Mouse (Mus musculus): Measurements from ENCODE around the gene Baz1a. TPM values are rescaled to one million over a fixed set of nuclear protein-coding genes. Genes with fewer than 3 reads are reported as not detected.

Baz1a gene
- polyA plus RNA-seq, 1 experiment from 2014 or later = 33.9 TPM

DNA sequence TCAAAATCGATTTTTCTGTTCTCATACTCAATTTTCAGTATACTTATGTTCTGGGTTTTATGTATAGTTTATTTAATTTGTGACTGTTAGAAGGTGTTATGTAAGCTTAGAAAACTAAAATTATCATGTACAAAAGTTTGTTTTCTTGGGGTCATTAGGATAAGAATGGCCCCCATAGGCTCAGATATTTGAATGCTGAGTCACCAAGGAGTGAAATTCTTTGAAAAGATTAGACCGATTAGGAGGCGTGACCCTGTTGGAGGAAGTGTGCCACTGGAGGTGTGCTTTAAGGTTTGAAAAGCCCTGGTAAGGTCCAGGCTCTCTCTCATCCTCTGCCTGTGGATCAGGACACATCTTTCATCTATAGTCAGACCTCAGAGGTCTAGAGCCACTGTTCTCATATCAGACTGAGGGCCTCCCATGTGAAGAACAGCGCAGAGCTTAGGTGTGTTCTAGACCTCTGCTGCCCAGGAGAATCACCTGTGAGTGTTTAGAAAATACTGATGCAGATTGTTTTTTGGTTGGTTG, 25.8 kb downstream of the Baz1a start:
- Histone ChIP-seq H3K27ac (no peak overlapping the region), H3K9ac (replicated peaks) (no peak overlapping the region), H3K4me2 (no peak overlapping the region), H3K4me3 (replicated peaks) (no peak overlapping the region), H3K9me3 (no peaks in the 10 kb centered on the region), H3K27me3 (no peaks in the 10 kb centered on the region), H3K36me3 (no peaks in the 10 kb centered on the region), H3K4me1 (replicated peaks) (peaks cover 6% of the 10 kb centered on the region; the same call in 1 of the 2 replicates)
- 85% methylated on average over 4 of the region's 4 CpGs for WGBS
- no peak for ATAC-seq (ENCODE audit: insufficient number of reproducible peaks, insufficient read depth, low FRiP score, low TSS enrichment, low read depth)

DNA sequence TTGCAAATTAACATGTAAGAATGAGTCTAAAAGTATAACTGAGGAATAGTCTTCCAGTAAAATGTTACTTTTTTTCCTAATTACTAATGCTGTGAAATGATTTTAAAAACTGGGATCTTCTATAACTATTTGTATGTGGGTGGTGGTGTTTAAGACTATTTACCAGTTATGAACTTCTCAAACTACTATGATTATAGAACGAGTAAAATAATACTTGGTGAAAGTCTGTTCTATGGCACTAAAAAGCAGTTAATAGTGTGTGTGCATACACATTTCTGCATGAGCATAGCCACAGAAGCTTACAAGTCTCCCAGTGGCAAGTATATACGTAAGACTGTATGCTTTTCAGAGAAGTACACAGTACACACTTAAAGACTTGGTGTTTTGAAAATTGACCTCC, 27.0 kb downstream of the Baz1a start:
- no peak overlapping the region for H3K9ac ChIP-seq (replicated peaks)
- H3K27ac ChIP-seq = no peak overlapping the region
- peaks cover 6% of the 10 kb centered on the region; the same call in 1 of the 2 replicates for H3K4me1 ChIP-seq (replicated peaks)
- no peak for ATAC-seq (ENCODE audit: insufficient number of reproducible peaks, insufficient read depth, low FRiP score, low TSS enrichment, low read depth)
- H3K36me3 ChIP-seq = peaks cover 2% of the 10 kb centered on the region; the same call in 1 of the 2 replicates
- H3K4me2 ChIP-seq = no peak overlapping the region
- WGBS = 77% methylated on average over 2 of the region's 2 CpGs
- H3K4me3 ChIP-seq (replicated peaks) = no peak overlapping the region
- no peaks in the 10 kb centered on the region for H3K9me3 ChIP-seq
- H3K27me3 ChIP-seq = no peaks in the 10 kb centered on the region

DNA sequence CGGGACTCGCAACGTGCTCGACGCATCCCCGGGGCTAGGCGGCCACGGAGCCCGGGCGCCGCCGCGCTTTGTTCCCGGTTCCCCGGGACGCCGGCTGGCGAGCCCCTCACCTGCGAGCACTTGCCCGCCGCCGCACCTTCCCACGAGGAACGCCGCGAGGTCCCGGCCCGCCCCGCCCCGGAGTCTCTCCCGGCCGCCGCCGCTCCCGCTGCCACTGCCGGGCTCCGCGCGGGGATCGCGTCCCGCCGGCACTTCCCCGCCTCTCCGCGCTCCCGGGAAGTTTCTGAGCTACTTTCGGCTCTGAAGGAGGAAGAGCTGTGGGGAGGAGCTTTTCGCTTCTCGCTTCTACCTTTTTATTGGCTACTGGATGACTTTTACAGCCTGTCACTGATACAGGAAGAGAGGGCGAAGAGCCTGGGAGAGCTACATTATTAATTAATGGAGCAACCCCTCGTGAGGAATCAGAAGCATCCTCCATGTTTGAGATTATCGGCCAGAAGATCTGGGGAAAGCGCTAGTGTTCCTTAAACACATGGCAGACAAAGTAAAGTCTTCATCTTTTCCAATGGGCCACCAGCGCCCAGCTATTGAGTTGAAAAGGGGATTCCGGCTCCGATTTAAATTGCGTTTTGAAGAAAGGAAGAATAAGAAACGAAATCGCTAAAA, 28.0 kb downstream of the Baz1a start, which contains the start of gene Gm20403:
Gm20403 (minus strand) TSS at position 478 of the 666 bp plus-strand sequence.
- Histone ChIP-seq H3K27me3 (no peaks in the 10 kb centered on the region), H3K4me1 (replicated peaks) (peaks cover 6% of the 10 kb centered on the region; the same call in 1 of the 2 replicates), H3K27ac (peak within 1 kb of the TSS; percentile 92), H3K4me3 (replicated peaks) (peak within 1 kb of the TSS; percentile 90), H3K36me3 (peaks cover 5% of the 10 kb centered on the region; the same call in 1 of the 2 replicates), H3K9me3 (no peaks in the 10 kb centered on the region), H3K4me2 (peak within 1 kb of the TSS; percentile 84), H3K9ac (replicated peaks) (peak within 1 kb of the TSS; percentile 93)
- under 1% methylated on average over 36 of the region's 60 CpGs for WGBS
- 0 out of 2 replicates have a peak, but pooled peaks have one; percentile 52 for ATAC-seq (ENCODE audit: insufficient number of reproducible peaks, insufficient read depth, low FRiP score, low TSS enrichment, low read depth)

DNA sequence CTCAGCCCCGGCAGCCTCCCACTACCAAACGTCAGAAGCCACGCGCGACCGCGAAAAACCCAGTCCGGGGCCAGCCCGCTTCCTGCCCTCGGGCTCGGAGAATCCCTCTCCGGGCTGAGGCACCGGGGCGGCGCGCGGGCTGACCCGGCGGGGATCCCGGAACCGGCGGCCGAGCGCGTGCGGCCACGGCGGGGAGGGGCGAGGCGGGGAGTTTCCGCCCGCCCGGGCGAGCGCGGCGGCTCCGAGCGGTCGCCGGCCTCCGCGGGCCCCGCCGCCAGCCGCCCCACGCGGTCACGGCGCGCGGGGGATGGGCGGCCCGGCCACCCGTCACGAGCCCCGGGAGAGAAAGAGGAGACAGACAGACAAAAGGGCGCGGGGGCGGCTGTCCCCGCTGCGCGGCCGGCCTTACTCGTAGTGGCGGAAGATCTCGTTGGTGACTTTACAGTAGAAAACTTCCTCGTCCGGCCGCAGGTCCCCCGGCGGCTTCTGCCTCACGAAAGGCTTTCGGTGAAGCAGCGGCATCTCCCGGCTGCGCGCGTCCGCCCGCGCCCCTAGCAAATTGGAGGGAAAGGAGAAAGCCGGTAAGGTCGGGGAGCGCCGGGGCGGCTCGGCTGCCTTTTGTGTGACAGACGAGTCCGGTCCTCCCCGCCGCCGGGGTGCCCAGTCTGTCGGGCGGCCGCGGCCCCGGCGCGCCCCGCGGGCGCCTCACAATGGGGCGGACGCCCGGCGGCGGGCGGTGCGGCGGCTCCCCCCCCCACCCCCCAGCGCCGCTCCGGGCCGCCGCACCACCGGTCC, 28.7 kb downstream of the Baz1a start:
- Histone ChIP-seq H3K9me3 (no peaks in the 10 kb centered on the region), H3K36me3 (peaks cover 9% of the 10 kb centered on the region; the same call in 1 of the 2 replicates), H3K27ac (peak overlapping the region; percentile 92), H3K4me2 (peak overlapping the region; percentile 84), H3K27me3 (no peaks in the 10 kb centered on the region), H3K4me1 (replicated peaks) (peaks cover 6% of the 10 kb centered on the region; the same call in 1 of the 2 replicates), H3K4me3 (replicated peaks) (peak overlapping the region; percentile 90), H3K9ac (replicated peaks) (peak overlapping the region; percentile 93)
- under 1% methylated on average over 117 of the region's 117 CpGs for WGBS
- ATAC-seq (ENCODE audit: insufficient number of reproducible peaks, insufficient read depth, low FRiP score, low TSS enrichment, low read depth) = no peak

DNA sequence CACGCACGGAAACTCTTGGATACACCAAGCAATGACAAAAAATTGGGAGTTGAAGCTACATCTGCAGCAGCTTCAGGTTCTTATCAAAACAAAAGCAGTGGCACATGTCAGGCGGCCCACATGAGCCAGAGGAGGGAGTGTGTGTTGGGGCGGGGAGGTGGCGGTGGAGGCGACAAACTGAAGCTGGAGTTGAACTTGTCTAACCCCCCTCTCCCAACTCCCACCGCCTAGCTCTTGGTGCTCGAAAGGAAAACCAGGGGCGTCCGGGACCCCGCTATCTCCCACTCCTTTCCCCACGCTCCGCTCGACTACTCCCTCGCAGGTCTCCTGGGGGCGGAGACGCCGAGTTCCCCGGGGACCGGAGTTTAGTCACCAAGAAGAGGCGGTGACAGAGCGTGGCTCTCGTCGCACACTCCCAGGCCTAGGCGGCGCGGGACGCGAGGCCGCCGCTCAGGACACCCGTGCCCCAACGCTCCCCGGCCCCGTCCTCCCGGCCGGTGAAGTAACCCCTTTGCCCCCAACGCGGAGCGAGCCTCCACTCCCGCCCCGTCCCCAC, 29.4 kb downstream of the Baz1a start:
- H3K4me3 ChIP-seq (replicated peaks) = peak overlapping the region; percentile 90
- peak; percentile 66 for ATAC-seq (ENCODE audit: insufficient number of reproducible peaks, insufficient read depth, low FRiP score, low TSS enrichment, low read depth)
- H3K4me1 ChIP-seq (replicated peaks) = peaks cover 6% of the 10 kb centered on the region; the same call in 1 of the 2 replicates
- peak overlapping the region; percentile 93 for H3K9ac ChIP-seq (replicated peaks)
- peak overlapping the region; percentile 92 for H3K27ac ChIP-seq
- H3K4me2 ChIP-seq = peak overlapping the region; percentile 84
- H3K9me3 ChIP-seq = no peaks in the 10 kb centered on the region
- no peaks in the 10 kb centered on the region for H3K27me3 ChIP-seq
- peaks cover 12% of the 10 kb centered on the region; the same call in 1 of the 2 replicates for H3K36me3 ChIP-seq
- WGBS = 1% methylated on average over 42 of the region's 42 CpGs

DNA sequence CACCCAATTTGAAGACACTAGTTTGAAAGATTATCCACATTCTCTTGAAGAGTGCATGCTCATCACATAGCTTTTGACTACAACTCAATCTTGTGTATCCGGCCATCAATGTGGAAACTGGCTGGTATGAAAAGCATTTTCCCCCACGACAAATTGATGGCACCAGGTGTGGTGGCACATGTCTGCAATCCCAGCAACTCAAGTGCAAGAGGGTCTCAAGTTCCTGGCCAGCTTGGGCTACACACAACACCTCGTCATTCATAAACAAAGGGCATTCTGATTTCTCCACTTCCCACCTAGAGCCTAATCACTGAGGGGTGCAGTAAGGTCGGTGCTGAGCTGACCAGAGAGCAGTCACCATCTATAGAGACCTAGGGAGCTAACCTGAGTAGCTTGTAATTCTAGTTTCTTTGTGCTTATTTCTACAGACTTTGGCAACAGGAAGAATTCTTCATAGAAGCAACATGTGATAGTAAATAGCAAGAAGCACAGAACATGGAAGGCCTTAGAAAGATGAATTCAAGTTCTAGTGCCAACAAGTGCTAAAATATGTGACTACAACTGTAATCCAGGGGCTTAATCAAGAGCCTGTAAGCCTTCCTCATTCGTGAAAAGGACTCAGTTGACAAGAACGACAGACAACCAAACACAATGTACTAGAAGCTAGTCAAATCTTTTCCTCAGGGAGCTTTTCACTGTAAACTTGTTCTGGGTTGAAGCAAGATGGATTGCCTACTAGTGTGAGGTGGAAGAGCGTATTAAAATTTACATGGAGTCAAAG, 31.0 kb downstream of the Baz1a start:
- no peaks in the 10 kb centered on the region for H3K9me3 ChIP-seq
- no peak overlapping the region for H3K27ac ChIP-seq
- 77% methylated on average over 7 of the region's 7 CpGs for WGBS
- H3K4me1 ChIP-seq (replicated peaks) = peaks cover 6% of the 10 kb centered on the region; the same call in 1 of the 2 replicates
- H3K4me3 ChIP-seq (replicated peaks) = no peak overlapping the region
- no peak overlapping the region for H3K9ac ChIP-seq (replicated peaks)
- no peak for ATAC-seq (ENCODE audit: insufficient number of reproducible peaks, insufficient read depth, low FRiP score, low TSS enrichment, low read depth)
- H3K4me2 ChIP-seq = no peak overlapping the region
- peaks cover 12% of the 10 kb centered on the region; the same call in 1 of the 2 replicates for H3K36me3 ChIP-seq
- no peaks in the 10 kb centered on the region for H3K27me3 ChIP-seq

DNA sequence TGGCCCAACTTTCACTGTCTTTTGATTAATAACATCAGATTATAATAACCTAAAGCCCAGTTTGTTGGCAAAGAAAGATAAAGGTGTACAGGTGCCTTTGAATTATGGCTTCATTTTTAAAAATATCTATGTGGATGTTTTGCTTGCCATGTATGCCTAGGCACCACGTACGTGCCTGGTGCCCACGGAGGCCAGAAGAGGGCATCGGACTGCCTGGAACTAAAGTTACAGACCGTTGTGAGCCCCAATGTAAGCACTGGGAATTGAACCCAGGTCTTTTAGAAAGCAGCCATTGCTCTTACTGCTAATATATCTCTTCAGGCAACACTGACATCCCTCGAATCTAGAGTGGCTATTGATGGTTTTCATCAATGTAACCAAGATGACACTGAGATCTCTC, 32.2 kb downstream of the Baz1a start:
- no peak for ATAC-seq (ENCODE audit: insufficient number of reproducible peaks, insufficient read depth, low FRiP score, low TSS enrichment, low read depth)
- Histone ChIP-seq H3K4me3 (replicated peaks) (no peak overlapping the region), H3K4me1 (replicated peaks) (peaks cover 6% of the 10 kb centered on the region; the same call in 1 of the 2 replicates), H3K4me2 (no peak overlapping the region), H3K27me3 (no peaks in the 10 kb centered on the region), H3K9ac (replicated peaks) (no peak overlapping the region), H3K27ac (no peak overlapping the region), H3K9me3 (no peaks in the 10 kb centered on the region), H3K36me3 (peaks cover 12% of the 10 kb centered on the region; the same call in 1 of the 2 replicates)
- 84% methylated on average over 6 of the region's 6 CpGs for WGBS

DNA sequence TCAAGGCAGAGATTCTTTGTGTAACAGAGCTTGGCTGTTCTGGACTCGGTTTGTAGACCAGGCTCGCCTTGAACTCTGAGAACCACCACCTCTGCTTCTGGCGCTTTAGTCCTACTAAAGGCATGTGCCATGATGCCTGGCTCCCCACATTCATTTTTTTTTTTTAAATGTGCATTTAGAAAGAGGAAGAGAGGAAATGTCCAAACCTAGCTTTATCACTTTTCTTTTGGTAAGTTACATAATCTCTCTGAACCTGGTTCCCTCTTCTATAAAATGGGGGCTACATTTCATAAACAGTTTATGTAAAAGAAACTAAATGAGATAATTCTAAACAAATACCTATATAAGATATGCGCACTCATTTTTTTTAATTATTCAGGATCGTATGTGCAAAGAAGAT, 33.2 kb downstream of the Baz1a start:
- Histone ChIP-seq H3K4me3 (replicated peaks) (no peak overlapping the region), H3K9me3 (no peaks in the 10 kb centered on the region), H3K36me3 (peaks cover 12% of the 10 kb centered on the region; the same call in 1 of the 2 replicates), H3K27ac (no peak overlapping the region), H3K4me2 (no peak overlapping the region), H3K4me1 (replicated peaks) (peaks cover 13% of the 10 kb centered on the region), H3K27me3 (no peaks in the 10 kb centered on the region), H3K9ac (replicated peaks) (no peak overlapping the region)
- 90% methylated on average over 5 of the region's 5 CpGs for WGBS
- ATAC-seq (ENCODE audit: insufficient number of reproducible peaks, insufficient read depth, low FRiP score, low TSS enrichment, low read depth) = no peak

DNA sequence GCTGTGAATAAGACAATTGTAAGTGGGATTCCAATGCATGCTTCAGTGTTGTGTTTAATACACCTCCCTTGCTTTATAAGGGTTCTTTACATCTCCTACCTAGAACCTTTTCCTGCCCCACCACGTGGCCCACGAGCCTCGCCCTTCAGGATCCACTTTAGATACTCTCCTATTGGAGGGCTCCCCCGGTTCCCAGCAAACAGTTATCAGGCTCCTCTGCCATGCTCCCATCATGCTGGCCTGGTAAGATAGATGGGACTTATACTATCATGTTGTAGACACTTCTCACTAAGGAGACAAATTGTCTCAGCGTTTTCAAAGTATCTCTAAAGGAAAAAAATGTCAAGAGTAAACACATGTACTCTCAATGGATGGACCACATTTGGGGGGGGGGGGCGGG, 33.6 kb downstream of the Baz1a start:
- ATAC-seq (ENCODE audit: insufficient number of reproducible peaks, insufficient read depth, low FRiP score, low TSS enrichment, low read depth) = no peak
- Histone ChIP-seq H3K9ac (replicated peaks) (no peak overlapping the region), H3K36me3 (peaks cover 12% of the 10 kb centered on the region; the same call in 1 of the 2 replicates), H3K4me3 (replicated peaks) (no peak overlapping the region), H3K9me3 (no peaks in the 10 kb centered on the region), H3K4me1 (replicated peaks) (peaks cover 18% of the 10 kb centered on the region), H3K27me3 (no peaks in the 10 kb centered on the region), H3K27ac (no peak overlapping the region), H3K4me2 (no peak overlapping the region)
- WGBS = 80% methylated on average over 6 of the region's 6 CpGs

DNA sequence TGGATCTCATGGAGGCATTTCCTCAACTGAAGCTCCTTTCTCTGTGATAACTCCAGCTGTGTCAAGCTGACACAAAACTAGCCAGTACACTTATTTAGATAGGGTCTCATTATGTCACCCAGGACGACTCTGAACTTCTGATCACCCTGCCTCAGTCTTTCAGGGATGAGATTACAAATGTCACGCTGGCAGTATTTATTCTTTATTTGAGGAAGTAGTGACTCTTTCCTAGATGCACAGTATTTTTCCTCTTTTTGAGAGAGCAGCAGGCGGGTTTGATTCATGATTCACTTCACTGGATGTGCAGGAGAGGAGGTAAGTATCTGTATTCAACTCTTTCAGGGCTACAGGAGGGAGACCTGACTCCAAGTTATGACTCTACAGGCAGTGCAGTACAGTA, 45.1 kb downstream of the Baz1a start:
- Histone ChIP-seq H3K4me1 (replicated peaks) (no peaks in the 10 kb centered on the region), H3K36me3 (peaks cover 62% of the 10 kb centered on the region), H3K27ac (no peak overlapping the region), H3K9ac (replicated peaks) (no peak overlapping the region), H3K9me3 (no peaks in the 10 kb centered on the region), H3K4me2 (no peak overlapping the region), H3K4me3 (replicated peaks) (no peak overlapping the region), H3K27me3 (no peaks in the 10 kb centered on the region)
- ATAC-seq (ENCODE audit: insufficient number of reproducible peaks, insufficient read depth, low FRiP score, low TSS enrichment, low read depth) = no peak
- WGBS = 87% methylated on average over 3 of the region's 3 CpGs
